Mouse (Mus musculus) CH12.LX (cell line): ENCODE results near the gene Nxpe3. TPM values are rescaled to one million over a fixed set of nuclear protein-coding genes. Genes with fewer than 3 reads are reported as not detected.

Experiments used
- DNase-seq: peaks from one replicate; pipeline ENCODE4 v3.0.0-alpha.2; 2013; ENCODE audit errors: extremely low read depth
- H3K27ac ChIP-seq: 2 replicates; pipeline ENCODE4 v1.5.1; 2012; ENCODE audit warnings: low read depth, mild to moderate bottlenecking, control low read depth, moderate library complexity; ENCODE audit not compliant: insufficient read depth
- H3K27me3 ChIP-seq: replicated peaks from 2 replicates; pipeline ENCODE3; 2012; ENCODE audit warnings: inconsistent platforms
- H3K36me3 ChIP-seq, 2 experiments: replicated peaks in 1 of 2; 2 replicates each; pipeline versions ENCODE3 to v1.6.1; 2012; ENCODE audit warnings: inconsistent platforms in 1 of 2, low read length in 1 of 2, mild to moderate bottlenecking in 1 of 2, mixed read lengths in 1 of 2, moderate library complexity in 1 of 2; ENCODE audit not compliant: control insufficient read depth in 1 of 2, insufficient read depth in 1 of 2
- H3K4me1 ChIP-seq, 2 experiments: 2 replicates each; pipeline ENCODE4 v1.6.1; 2012; ENCODE audit warnings: inconsistent platforms in 1 of 2, moderate library complexity in 1 of 2; ENCODE audit not compliant: insufficient read depth in 2 of 2, control insufficient read depth in 1 of 2
- H3K4me2 ChIP-seq: 2 replicates; pipeline ENCODE4 v1.6.1; 2012; ENCODE audit warnings: low read depth, mild to moderate bottlenecking, control low read depth; ENCODE audit not compliant: poor library complexity, insufficient read depth, severe bottlenecking
- H3K4me3 ChIP-seq, 3 experiments: fragments of 150-350 bp in 1 of 3; sonication (generic) in 1 of 3; replicated peaks in 1 of 3; 2 replicates each; pipeline versions ENCODE3 to v1.5.1; 2011 to 2012; ENCODE audit warnings: low read depth in 2 of 3, low read length in 2 of 3, mild to moderate bottlenecking in 2 of 3, moderate library complexity in 2 of 3, control low read depth in 1 of 3, improper control_type of control experiment in 1 of 3, inconsistent platforms in 1 of 3, mixed read lengths in 1 of 3; ENCODE audit not compliant: poor library complexity in 1 of 3
- H3K79me2 ChIP-seq: replicated peaks from 2 replicates; pipeline ENCODE4 v1.6.1; 2012; ENCODE audit warnings: mild to moderate bottlenecking, moderate library complexity; ENCODE audit not compliant: control insufficient read depth, poor library complexity, insufficient read depth, severe bottlenecking; ENCODE audit errors: extremely low read depth
- H3K9ac ChIP-seq: 2 replicates; pipeline ENCODE4 v1.6.1; 2012; ENCODE audit warnings: low read depth, mild to moderate bottlenecking, control low read depth, moderate library complexity; ENCODE audit not compliant: insufficient read depth
- H3K9me3 ChIP-seq: replicated peaks from 2 replicates; pipeline ENCODE3; 2012; ENCODE audit warnings: low read length, inconsistent platforms, mixed read lengths
- BHLHE40 ChIP-seq: IDR thresholded peaks from 2 replicates; pipeline ENCODE4 v1.6.1; 2011; ENCODE audit warnings: mild to moderate bottlenecking, low read depth, low read length, improper control_type of control experiment
- CHD2 ChIP-seq: IDR thresholded peaks from 2 replicates; pipeline ENCODE4 v1.6.1; 2011; ENCODE audit warnings: low read length, improper control_type of control experiment
- CTCF ChIP-seq, 2 experiments: IDR thresholded peaks in 1 of 2; conservative IDR thresholded peaks in 1 of 2; 2 replicates each; pipeline ENCODE4 v1.5.1; 2011 to 2012; ENCODE audit warnings: low read depth in 2 of 2, low read length in 2 of 2, improper control_type of control experiment in 1 of 2, inconsistent platforms in 1 of 2, mild to moderate bottlenecking in 1 of 2, moderate library complexity in 1 of 2
- ELF1 ChIP-seq: IDR thresholded peaks from 2 replicates; pipeline ENCODE4 v1.6.1; 2014; ENCODE audit warnings: low read depth, mild to moderate bottlenecking, inconsistent platforms, low read length, improper control_type of control experiment
- JUND ChIP-seq: conservative IDR thresholded peaks from 2 replicates; pipeline ENCODE4 v1.6.1; 2011; ENCODE audit warnings: low read depth, low read length, improper control_type of control experiment
- KAT2A ChIP-seq: IDR thresholded peaks from 2 replicates; pipeline ENCODE4 v1.6.1; 2012; ENCODE audit warnings: low read length, improper control_type of control experiment, inconsistent platforms; ENCODE audit not compliant: insufficient replicate concordance
- MAFK ChIP-seq: IDR thresholded peaks from 2 replicates; pipeline ENCODE4 v1.6.1; 2011; ENCODE audit warnings: low read length, improper control_type of control experiment; ENCODE audit not compliant: insufficient replicate concordance
- MAZ ChIP-seq: IDR thresholded peaks from 2 replicates; pipeline ENCODE4 v1.6.1; 2012; ENCODE audit warnings: low read depth, mild to moderate bottlenecking, inconsistent platforms, low read length, improper control_type of control experiment, moderate library complexity
- MXI1 ChIP-seq: IDR thresholded peaks from 2 replicates; pipeline ENCODE4 v1.6.1; 2011; ENCODE audit warnings: mild to moderate bottlenecking, low read depth, low read length, improper control_type of control experiment
- NELFE ChIP-seq: IDR thresholded peaks from 2 replicates; pipeline ENCODE4 v1.6.1; 2011; ENCODE audit warnings: low read depth, low read length, improper control_type of control experiment
- NRF1 ChIP-seq: IDR thresholded peaks from 2 replicates; pipeline ENCODE4 v1.6.1; 2014; ENCODE audit warnings: low read depth, mild to moderate bottlenecking, inconsistent platforms, low read length, improper control_type of control experiment, moderate library complexity
- POLR2A ChIP-seq: IDR thresholded peaks from 2 replicates; pipeline ENCODE4 v1.6.1; 2011; ENCODE audit warnings: low read depth, mild to moderate bottlenecking, improper control_type of control experiment, low read length
- POLR2AphosphoS2 ChIP-seq: IDR thresholded peaks from 2 replicates; pipeline ENCODE4 v1.6.1; 2011; ENCODE audit warnings: low read depth, low read length, improper control_type of control experiment
- RAD21 ChIP-seq: IDR thresholded peaks from 2 replicates; pipeline ENCODE4 v1.6.1; 2011; ENCODE audit warnings: low read depth, mild to moderate bottlenecking, low read length, improper control_type of control experiment, moderate library complexity
- RCOR1 ChIP-seq: conservative IDR thresholded peaks from 2 replicates; pipeline ENCODE4 v1.6.1; 2012; ENCODE audit warnings: low read depth, mild to moderate bottlenecking, inconsistent platforms, low read length, improper control_type of control experiment
- SIN3A ChIP-seq: IDR thresholded peaks from 2 replicates; pipeline ENCODE4 v1.6.1; 2012; ENCODE audit warnings: low read length, improper control_type of control experiment, inconsistent platforms
- SMC3 ChIP-seq: IDR thresholded peaks from 2 replicates; pipeline ENCODE4 v1.6.1; 2011; ENCODE audit warnings: low read depth, low read length, improper control_type of control experiment
- TCF12 ChIP-seq: IDR thresholded peaks from 2 replicates; pipeline ENCODE4 v1.6.1; 2014; ENCODE audit warnings: low read depth, mild to moderate bottlenecking, inconsistent platforms, low read length, improper control_type of control experiment
- UBTF ChIP-seq: IDR thresholded peaks from 2 replicates; pipeline ENCODE4 v1.6.1; 2012; ENCODE audit warnings: low read depth, mild to moderate bottlenecking, inconsistent platforms, low read length, improper control_type of control experiment, moderate library complexity
- USF2 ChIP-seq: conservative IDR thresholded peaks from 2 replicates; pipeline ENCODE4 v1.6.1; 2011; ENCODE audit warnings: low read depth, low read length, improper control_type of control experiment
- ZKSCAN1 ChIP-seq: IDR thresholded peaks from 2 replicates; pipeline ENCODE4 v1.6.1; 2012; ENCODE audit warnings: low read depth, inconsistent platforms, low read length, improper control_type of control experiment, borderline replicate concordance
- ZNF384 ChIP-seq: IDR thresholded peaks from 2 replicates; pipeline ENCODE4 v1.6.1; 2012; ENCODE audit warnings: low read depth, low read length, improper control_type of control experiment, inconsistent platforms
- dilution Hi-C: fragments of 300-500 bp; cut with MboI; formaldehyde crosslinking; loops from 2 replicates; pipeline ENCODE4 v1.14.3; 2020; ENCODE audit warnings: low sequenced_read_pairs; ENCODE audit not compliant: extremely low pct_unique_long_range_greater_than_20kb, extremely low pct_ligation_motif_present
- in situ Hi-C: fragments of 300-500 bp; cut with MboI; formaldehyde crosslinking; loops from 3 replicates; pipeline ENCODE4 v1.14.3; 2019; ENCODE audit warnings: low sequenced_read_pairs, low pct_ligation_motif_present, low pct_unique_long_range_greater_than_20kb, mixed read lengths
- polyA plus RNA-seq: library from polyadenylated mRNA; unstranded; fragments of >175 nt; gene quantifications from 2 replicates; pipeline ENCODE4 v1.2.1, GENCODE M21; 2012; ENCODE audit warnings: low read depth; ENCODE audit not compliant: insufficient read length
- total RNA-seq, 2 experiments: library from RNA; depleted of rRNA; stranded (reverse); fragments of 300-350 nt in 1 of 2; fragments of >200 nt in 1 of 2; gene quantifications; 2 replicates each; pipeline ENCODE4 v1.2.3; 2012 to 2014

Nxpe3 gene
- total and polyA plus RNA-seq, 3 experiments: 5.4 to 12.3 (median 10.6) TPM

DNA sequence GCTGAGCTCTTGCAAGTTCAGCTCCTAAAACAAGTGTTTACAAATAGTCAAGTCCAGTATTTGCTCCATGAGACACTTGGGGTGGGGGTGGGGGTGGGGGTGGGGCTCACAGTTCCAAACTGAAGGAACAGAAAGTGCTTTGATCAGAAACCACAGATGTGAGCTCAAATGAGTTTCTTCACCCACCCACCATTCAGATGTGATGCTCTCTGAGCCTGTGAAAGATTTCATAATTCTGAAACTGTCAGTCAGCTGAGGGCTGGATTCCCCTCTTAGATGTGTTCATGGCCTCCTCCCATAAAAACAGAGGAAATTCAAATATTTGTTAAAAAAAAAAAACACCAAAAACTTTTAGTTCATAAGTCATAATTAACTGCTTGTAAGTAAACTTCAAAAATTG is 59.3 kb downstream of the Nxpe3 start (continued):
- TF ChIP-seq SMC3 (no peak), RCOR1 (no peak), CTCF (conservative IDR thresholded peaks at IDR 0.05 in 1 of 2, IDR thresholded peaks at IDR 0.05 in 1 of 2; ENCODE audit: low read depth in 2 of 2, low read length in 2 of 2) (no peak), KAT2A (no peak), MXI1 (no peak; the same call in 1 of the 2 replicates), ELF1 (no peak), JUND (peak; percentile 32; the same call in 1 of the 2 replicates), POLR2AphosphoS2 (no peak), BHLHE40 (peak; percentile 67), ZKSCAN1 (no peak), SIN3A (peak; percentile 76)

DNA sequence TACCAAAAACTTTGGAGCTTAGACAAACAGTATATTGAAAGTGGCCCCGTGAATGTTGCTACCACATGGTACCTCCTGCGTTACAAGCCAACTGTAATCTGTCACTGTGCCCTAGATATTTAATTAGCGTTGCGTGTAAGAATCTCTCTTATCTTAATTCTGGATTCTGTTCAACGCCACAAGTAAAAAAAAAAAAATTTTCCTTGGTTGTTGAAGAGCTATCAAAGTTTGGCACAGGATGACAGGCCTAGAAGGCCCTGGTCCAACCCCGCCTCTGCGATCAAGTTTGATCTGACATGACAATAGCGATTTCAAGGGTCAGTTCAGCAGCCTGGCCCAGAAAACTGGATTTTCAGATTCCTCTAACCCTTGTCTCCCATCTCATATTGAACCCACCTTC is 62.5 kb downstream of the Nxpe3 start:
- no peak for DNase-seq
- in situ Hi-C loops (no loop called here), dilution Hi-C loops (no loop called here)
- Histone ChIP-seq H3K9me3 (no peaks in the 10 kb centered on the region), H3K9ac (no peak overlapping the region), H3K4me1 (peaks cover 17 to 78% of the 10 kb centered on the region in 2 experiments), H3K4me2 (no peak overlapping the region), H3K27ac (no peak overlapping the region), H3K36me3 (peaks cover 27 to 77% of the 10 kb centered on the region in 2 experiments), H3K4me3 (no peak overlapping the region), H3K27me3 (no peaks in the 10 kb centered on the region), H3K79me2 (peaks cover 60% of the 10 kb centered on the region)
- TF ChIP-seq TCF12: no peak
- TF ChIP-seq JUND: no peak
- no peak for TF ChIP-seq UBTF
- no peak for TF ChIP-seq MAFK
- no peak for TF ChIP-seq USF2
- TF ChIP-seq RCOR1: no peak
- TF ChIP-seq RAD21: no peak
- no peak for TF ChIP-seq POLR2A
- TF ChIP-seq ZNF384: no peak
- no peak for TF ChIP-seq NRF1
- TF ChIP-seq MAZ: no peak
- no peak for TF ChIP-seq SIN3A
- TF ChIP-seq SMC3: no peak
- TF ChIP-seq POLR2AphosphoS2: no peak
- no peak for TF ChIP-seq CHD2
- TF ChIP-seq NELFE: no peak
